Mouse (Mus musculus) urinary bladder, adult 18-20 months (tissue): ENCODE results near the gene Pold1.

Experiments used
- DNase-seq, 2 experiments: peaks; one replicate each; pipeline ENCODE4 v3.0.0; 2022; ENCODE audit warnings: low spot score in 2 of 2, mixed read lengths in 2 of 2

Gene Pold1

GRCm38 (mm10) chr7:44546274-44546673 is 2.4 kb downstream of the Pold1 start:
- DNase-seq: no peak

DNA sequence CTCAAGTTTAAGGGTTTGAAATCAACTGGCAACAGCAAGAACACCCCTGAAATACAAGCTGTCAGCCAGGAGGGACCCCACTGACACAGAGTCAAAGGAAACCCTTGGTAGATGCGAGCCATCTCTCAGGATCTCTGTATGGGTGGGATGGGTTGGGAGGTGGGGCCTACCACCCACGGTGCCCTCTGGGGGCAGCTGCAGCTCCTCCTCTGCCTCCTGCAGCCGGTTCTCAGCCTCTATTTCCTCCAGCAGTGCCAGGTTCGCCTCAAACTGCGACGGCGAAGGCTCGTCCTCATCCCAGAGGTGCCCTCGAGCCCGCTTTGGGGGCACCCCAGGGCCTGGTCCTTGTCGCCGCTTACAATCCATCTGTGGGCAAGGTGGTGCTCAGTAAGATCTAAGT is 5.6 kb downstream of the Pold1 start:
- DNase-seq: no peak

DNA sequence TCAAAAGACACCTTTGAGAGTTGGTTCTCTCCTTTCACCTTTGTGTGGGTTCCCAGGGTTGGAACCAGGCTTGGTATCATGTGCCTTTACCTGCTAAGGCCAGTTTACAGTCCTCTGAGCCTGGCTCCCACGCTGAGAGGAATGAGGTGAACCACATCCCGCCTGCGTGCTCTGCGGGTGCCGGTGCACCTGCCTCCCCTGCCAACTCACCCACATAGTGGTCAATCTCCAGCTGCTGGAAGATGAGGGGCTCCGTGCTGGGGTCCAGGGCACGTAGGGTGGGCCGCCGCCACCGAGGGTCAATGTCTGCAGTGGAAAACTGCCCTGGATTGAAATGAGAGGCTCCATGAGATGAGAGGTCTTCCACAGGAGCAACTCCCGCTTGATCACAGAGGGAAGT is 6.1 kb downstream of the Pold1 start:
- DNase-seq: no peak

GRCm38 (mm10) chr7:44538756-44539624 is 9.7 kb downstream of the Pold1 start:
- no peak for DNase-seq

GRCm38 (mm10) chr7:44537496-44537895 is 11.2 kb downstream of the Pold1 start:
- DNase-seq: no peak

GRCm38 (mm10) chr7:44537009-44537408 is 11.6 kb downstream of the Pold1 start:
- no peak for DNase-seq

DNA sequence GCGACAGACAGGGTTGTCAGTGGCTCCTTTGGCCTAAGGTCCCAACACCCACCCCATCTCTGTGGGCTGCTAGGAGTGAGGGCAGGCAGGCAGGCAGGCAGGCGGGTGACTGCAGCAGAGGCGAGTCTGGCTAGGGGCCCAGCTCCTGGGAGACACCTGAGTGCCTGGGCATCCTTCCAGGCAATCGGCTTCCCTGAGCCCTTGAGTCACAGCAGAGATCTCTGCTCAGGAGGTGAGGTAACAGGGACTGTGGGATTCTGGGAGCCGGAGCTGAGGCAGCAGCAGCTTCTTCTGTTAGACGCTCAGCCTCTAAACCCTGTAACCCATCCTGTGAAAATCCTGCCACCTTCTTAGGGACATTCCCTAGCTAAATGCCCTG is 12.1 kb downstream of the Pold1 start:
- no peak for DNase-seq

- DNase-seq: no peak
Measured at GRCm38 (mm10) chr7:44535657-44536589, 12.7 kb downstream of the Pold1 start.

GRCm38 (mm10) chr7:44534656-44535441 is 13.8 kb downstream of the Pold1 start:
- no peak for DNase-seq

DNA sequence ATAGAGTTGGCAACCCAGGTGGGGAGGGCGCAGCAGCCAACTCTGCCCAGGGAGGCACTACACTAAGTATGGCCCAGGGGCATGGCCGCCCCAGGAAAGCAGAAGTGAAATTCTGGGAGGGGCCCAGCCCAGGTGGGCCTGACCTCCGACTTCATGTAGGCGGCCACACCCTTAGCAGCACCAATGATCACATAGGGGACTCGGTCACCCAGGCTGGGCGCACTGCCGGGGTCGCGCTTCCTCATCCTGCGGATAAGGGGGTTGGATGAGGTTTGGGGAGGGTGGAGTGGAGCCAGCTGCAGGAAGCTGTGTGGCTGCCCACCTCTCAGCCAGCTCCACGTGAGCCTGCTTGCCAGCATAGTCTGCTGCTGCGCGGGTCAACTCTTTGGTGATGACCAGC is 14.4 kb downstream of the Pold1 start:
- DNase-seq: no peak

GRCm38 (mm10) chr7:44533746-44534045 is 15.0 kb downstream of the Pold1 start:
- no peak for DNase-seq

DNA sequence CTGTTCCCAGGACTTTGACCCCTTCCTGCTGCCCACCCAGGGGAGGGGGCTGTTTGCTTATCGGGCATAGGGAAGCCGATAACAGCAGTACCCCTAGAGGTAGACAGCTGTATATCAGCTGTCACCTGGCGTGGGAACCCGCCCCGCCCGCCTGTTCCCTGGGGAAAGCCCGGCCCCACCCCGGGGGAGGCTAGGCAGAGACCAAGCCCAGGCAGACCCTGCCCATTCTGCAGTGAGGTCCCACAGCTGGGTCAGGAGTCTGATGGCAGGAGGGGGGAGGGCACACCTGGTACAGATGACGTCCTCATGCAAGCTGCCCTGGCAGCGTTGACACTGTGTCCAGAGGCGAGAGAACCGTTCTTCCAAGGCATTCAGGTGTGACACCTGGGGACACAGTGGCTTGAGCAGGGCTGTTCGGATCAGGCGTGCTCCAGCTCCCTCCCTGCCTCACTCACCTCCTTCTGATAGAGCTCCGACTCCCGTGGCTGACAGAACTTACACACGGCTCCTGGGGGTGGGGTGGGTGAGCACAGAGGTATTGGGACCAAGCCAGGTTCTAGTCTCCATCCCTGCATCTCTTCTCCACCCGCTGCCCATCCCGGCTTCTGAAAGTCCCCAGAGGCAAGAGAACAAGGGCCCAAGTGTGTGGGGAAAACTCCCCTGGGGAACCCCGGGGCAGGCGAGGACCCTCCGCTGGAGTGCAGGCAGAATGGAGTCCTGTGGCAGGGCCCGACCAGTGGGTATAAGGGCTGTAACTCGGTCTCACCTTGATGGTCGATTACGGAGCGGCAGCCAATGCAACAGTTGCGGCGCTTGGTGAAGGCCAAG is 15.5 kb downstream of the Pold1 start:
- no peak for DNase-seq

DNA sequence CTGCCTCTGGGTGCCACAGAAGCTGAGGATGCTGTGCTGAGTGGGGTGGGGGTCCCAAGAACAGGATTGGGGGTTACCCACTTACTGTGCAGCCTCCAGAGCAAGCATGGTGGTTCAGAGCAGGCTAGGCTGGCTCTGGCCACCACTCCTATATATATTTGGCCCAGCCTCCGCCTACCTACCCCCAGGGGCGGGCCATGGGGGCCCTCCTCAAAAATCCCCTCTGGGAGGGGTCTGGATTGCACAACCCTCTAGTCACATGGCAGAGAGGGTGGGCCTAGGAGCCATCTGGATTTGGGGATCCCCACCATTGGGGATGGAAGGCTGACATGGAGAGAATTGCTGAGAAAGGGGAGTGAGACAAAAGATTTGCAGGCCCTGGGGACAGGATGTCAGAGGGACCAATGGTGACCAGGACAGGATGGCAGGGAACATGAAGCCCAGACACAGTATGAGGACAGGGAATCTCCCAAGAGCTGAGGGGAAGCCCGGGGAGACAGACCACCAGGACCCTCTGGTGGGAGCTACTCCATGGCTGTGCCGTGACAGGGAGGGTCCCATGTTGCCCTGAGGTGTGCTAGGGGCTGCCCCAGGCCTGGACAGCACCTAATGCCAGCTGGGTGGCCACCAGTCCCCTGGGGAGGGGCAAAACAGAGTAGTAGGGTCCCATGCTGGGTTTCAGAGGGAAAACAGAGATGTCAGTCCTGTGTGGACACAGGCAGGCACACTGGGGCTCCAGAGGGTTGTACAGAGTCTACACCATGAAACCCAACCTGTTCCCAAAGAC is 16.5 kb downstream of the Pold1 start, which contains the start of gene Spib:
Gene Spib (minus strand): TSS at position 126 of the 787 bp plus-strand sequence.
- DNase-seq: no peak

DNA sequence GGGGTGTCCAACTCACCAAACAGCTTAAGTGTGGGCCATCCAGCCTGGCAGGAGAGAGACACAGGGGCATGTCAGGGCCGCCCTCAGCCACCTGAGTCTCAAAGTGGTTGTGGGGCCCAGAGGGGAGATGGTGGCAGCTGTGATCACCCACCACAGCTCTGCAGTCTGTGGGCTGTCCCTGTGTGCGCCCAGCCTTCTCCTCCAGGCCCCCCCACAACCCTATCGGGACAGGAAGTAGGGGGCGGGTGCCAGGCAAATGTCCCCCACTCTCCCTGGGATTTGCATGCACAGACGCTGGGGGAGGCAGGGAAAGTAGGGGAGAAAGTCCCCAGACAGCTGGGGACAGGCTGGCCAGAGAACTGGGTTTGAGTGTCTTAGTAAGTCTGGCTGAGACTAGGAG is 17.4 kb downstream of the Pold1 start:
- no peak for DNase-seq

DNA sequence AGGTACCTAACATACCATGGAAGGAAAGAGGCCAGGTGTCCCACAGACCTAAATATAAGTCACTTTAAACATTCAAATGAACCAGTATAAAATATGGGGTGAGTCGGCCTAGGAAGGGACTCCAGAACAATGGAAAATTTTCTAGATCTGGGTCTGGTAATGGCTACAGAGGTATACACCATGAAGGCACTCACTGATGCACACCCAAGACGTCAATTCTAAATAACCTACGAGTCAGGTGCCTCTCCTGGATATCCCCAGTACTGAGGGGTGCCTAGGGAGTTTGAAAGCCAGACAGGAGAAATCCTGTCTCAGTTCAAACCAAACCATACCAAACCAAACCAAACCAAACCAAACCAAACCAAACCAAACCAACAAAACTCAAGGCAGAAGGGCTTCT is 18.1 kb downstream of the Pold1 start:
- no peak for DNase-seq

- DNase-seq: no peak
Measured at GRCm38 (mm10) chr7:44529518-44529917, 19.1 kb downstream of the Pold1 start.

GRCm38 (mm10) chr7:44527483-44528398 is 20.9 kb downstream of the Pold1 start:
- DNase-seq: peak; percentile 54 to 63

GRCm38 (mm10) chr7:44526414-44527154 is 22.1 kb downstream of the Pold1 start:
- no peak for DNase-seq
